Mouse (Mus musculus) testis, adult 2 months (tissue): ENCODE data around the gene Ablim1.

Source experiments
- CTCF ChIP-seq: fragments of 200-500 bp; IDR thresholded peaks from 2 replicates; pipeline ENCODE4 v1.5.1; 2012; ENCODE audit warnings: low read depth, mild to moderate bottlenecking, inconsistent platforms, low read length, moderate library complexity; ENCODE audit not compliant: control insufficient read depth, insufficient read depth, insufficient replicate concordance
- POLR2A ChIP-seq: fragments of 200-500 bp; IDR thresholded peaks from 2 replicates; pipeline ENCODE4 v1.6.1; 2012; ENCODE audit warnings: low read depth, mild to moderate bottlenecking, inconsistent platforms, low read length, moderate library complexity; ENCODE audit not compliant: control insufficient read depth

DNA sequence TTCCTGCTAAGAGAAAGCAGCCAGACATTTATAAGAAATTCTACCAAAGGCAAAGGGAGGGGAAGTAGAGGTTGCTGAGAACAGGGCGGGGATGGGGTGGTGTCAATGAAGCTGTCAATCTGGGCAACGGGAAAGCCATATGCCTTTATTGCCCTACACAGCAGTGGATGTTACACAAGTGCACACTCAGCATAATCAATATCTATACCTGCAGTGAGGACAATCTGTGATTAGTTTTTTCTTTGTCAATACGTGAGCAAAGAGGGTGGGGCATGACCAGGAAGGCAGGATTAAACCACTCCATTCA, 221.1 kb downstream of the Ablim1 start:
- TF ChIP-seq CTCF (no peak), POLR2A (no peak)
